Mouse (Mus musculus) E14TG2a.4 (cell line): ENCODE measurements around the gene Nsmce3.

Experiments
- CTCF ChIP-seq: conservative IDR thresholded peaks from 2 replicates; pipeline ENCODE4 v1.5.1; 2014; ENCODE audit warnings: low read length
- NANOG ChIP-seq: IDR thresholded peaks from 2 replicates; pipeline ENCODE4 v1.6.1; 2014; ENCODE audit warnings: borderline replicate concordance, low read length, mixed read lengths

- TF ChIP-seq NANOG (peak; percentile 59), CTCF (no peak)
Observed at GRCm38 (mm10) chr7:64830214-64830995, 42.4 kb downstream of the Nsmce3 start.
